Mouse (Mus musculus): Measurements from ENCODE around the gene Plekha6. TPM values are rescaled to one million over a fixed set of nuclear protein-coding genes. Genes with fewer than 3 reads are reported as not detected.

Plekha6 gene
- polyA plus RNA-seq, 1 experiment from 2014 or later: 2.5 TPM

DNA sequence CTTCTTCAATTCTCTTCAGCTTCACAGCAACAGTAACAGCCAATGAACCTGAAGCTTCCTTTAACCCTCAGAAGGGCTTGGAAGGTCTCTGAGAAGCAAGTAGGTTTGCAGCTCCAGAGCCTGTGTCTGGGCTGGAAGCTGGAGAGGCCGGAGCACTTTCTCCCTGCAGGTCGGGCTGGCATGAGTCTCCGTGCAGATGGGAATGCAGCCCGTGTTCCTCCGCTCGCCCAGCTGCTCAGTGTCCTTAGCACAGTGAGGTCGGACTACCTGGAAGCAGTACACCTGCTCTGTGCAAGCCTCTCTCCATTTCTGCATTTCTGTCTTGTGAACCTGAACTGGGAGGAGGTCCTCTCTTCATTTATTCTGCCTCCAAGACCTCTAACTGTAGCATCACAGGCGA is 92.3 kb downstream of the Plekha6 start:
- H3K27ac ChIP-seq (replicated peaks): no peak overlapping the region
- no peak overlapping the region for H3K9ac ChIP-seq
- WGBS (ENCODE audit: insufficient replicate concordance): 68% methylated on average over 8 of the region's 8 CpGs
- peaks cover 13% of the 10 kb centered on the region; the same call in 1 of the 2 replicates for H3K27me3 ChIP-seq
- H3K4me3 ChIP-seq (replicated peaks): no peak overlapping the region
- H3K9me3 ChIP-seq (replicated peaks): no peaks in the 10 kb centered on the region
- H3K36me3 ChIP-seq (replicated peaks): no peaks in the 10 kb centered on the region; the same call in 1 of the 2 replicates
- ATAC-seq (ENCODE audit: insufficient read depth): no peak
- peaks cover 49% of the 10 kb centered on the region for H3K4me1 ChIP-seq (replicated peaks)
- H3K4me2 ChIP-seq: no peak overlapping the region

DNA sequence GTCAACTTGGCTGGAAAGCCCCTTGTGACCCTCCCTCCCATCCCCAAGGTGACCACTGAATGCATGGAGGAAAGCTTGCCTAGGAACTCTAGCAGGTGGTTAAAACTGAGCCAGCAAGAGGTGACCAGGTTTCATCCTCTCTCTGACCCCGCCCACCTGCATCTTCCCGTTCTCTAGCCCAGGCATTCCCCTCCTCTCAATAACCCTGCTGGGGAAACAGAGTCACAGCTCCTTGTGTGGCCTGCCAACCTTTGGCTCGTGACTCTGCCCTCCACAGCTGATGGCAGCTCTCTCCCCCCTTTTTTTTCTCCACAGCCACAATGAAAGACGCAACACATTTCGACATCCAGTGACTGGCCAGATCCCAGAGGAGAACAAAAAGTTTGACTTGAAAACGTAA is 94.7 kb downstream of the Plekha6 start:
- no peaks in the 10 kb centered on the region; the same call in 1 of the 2 replicates for H3K36me3 ChIP-seq (replicated peaks)
- no peak overlapping the region for H3K4me3 ChIP-seq (replicated peaks)
- H3K9me3 ChIP-seq (replicated peaks): no peaks in the 10 kb centered on the region
- H3K4me1 ChIP-seq (replicated peaks): peaks cover 33% of the 10 kb centered on the region
- H3K4me2 ChIP-seq: no peak overlapping the region
- no peak overlapping the region for H3K9ac ChIP-seq
- H3K27me3 ChIP-seq: peaks cover 13% of the 10 kb centered on the region; the same call in 1 of the 2 replicates
- WGBS (ENCODE audit: insufficient replicate concordance): 51% methylated on average over 6 of the region's 6 CpGs
- no peak overlapping the region for H3K27ac ChIP-seq (replicated peaks)
- no peak for ATAC-seq (ENCODE audit: insufficient read depth)

DNA sequence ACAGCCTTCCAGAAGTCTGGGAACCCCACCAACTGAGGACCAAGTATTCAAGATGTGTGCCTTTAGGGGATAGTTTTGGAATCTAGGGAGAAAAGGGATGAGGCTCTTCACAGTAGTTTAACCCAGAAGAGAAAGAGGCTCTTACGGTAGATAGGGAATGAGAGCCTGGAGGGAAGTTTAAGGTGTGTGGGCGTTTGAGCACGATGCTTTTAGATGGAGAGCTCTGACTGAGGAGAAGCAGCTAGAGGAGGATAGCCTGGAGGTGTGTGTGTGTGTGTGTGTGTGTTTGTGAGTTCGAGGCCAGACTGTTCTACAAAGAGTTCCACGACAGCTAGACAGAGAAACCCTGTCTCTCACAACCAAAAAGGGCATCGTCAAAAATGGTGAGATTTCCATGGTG is 98.6 kb downstream of the Plekha6 start:
- Histone ChIP-seq H3K9me3 (replicated peaks) (no peaks in the 10 kb centered on the region), H3K36me3 (replicated peaks) (no peaks in the 10 kb centered on the region; the same call in 1 of the 2 replicates), H3K27me3 (peaks cover 13% of the 10 kb centered on the region; the same call in 1 of the 2 replicates), H3K4me2 (no peak overlapping the region), H3K4me3 (replicated peaks) (no peak overlapping the region), H3K9ac (no peak overlapping the region), H3K4me1 (replicated peaks) (peaks cover 38% of the 10 kb centered on the region), H3K27ac (replicated peaks) (no peak overlapping the region)
- ATAC-seq (ENCODE audit: insufficient read depth): no peak
- WGBS (ENCODE audit: insufficient replicate concordance): 69% methylated on average over 6 of the region's 6 CpGs

DNA sequence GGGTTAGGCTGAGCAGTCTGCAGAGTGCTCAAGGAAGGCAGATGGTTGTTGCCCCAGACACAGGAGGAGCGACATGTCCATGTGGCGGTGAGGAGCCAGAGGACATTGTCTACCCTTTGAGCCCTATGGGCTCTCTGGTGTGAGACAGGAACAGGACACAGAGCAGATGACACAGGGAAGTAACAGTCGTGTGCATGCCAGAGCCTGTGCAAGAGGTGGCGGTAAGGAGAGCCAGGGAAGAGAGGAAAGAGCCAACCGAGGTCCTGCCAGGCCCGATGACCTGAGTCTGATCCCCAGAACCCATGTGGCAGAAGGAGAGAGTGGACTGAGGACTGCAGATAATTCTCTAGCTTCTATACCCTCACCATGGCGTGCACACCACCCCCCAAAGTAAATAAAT is 99.1 kb downstream of the Plekha6 start:
- Histone ChIP-seq H3K9me3 (replicated peaks) (no peaks in the 10 kb centered on the region), H3K9ac (no peak overlapping the region), H3K36me3 (replicated peaks) (no peaks in the 10 kb centered on the region; the same call in 1 of the 2 replicates), H3K4me1 (replicated peaks) (peaks cover 40% of the 10 kb centered on the region), H3K27me3 (peaks cover 9% of the 10 kb centered on the region; the same call in 1 of the 2 replicates), H3K27ac (replicated peaks) (no peak overlapping the region), H3K4me3 (replicated peaks) (no peak overlapping the region), H3K4me2 (no peak overlapping the region)
- no peak for ATAC-seq (ENCODE audit: insufficient read depth)
- 66% methylated on average over 7 of the region's 7 CpGs for WGBS (ENCODE audit: insufficient replicate concordance)

DNA sequence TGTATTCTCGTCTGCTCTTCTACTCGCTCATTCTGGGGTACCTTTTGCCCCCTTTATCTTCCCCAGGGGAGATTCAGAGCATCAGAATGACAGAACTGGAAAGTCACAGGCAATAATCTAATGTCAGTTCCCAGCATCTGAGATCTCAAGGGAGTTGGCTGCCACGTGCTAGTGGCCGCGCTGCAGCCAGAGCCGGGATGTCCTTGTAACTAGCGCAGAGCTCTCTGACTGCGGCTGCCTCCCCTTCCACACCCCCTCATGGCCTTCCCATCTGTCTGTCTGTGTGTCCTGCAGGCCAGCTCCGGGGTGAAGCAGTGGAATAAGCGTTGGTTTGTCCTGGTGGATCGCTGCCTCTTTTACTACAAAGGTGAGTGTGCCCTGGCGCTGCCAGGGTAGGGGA is 100.4 kb downstream of the Plekha6 start:
- Histone ChIP-seq H3K9ac (no peak overlapping the region), H3K27me3 (peaks cover 4% of the 10 kb centered on the region; the same call in 1 of the 2 replicates), H3K9me3 (replicated peaks) (no peaks in the 10 kb centered on the region), H3K4me2 (no peak overlapping the region), H3K27ac (replicated peaks) (0 out of 2 replicates have a peak overlapping the region, but pooled peaks have one; percentile 69), H3K4me1 (replicated peaks) (peaks cover 39% of the 10 kb centered on the region), H3K36me3 (replicated peaks) (no peaks in the 10 kb centered on the region; the same call in 1 of the 2 replicates), H3K4me3 (replicated peaks) (no peak overlapping the region)
- ATAC-seq (ENCODE audit: insufficient read depth): no peak
- 56% methylated on average over 12 of the region's 12 CpGs for WGBS (ENCODE audit: insufficient replicate concordance)

DNA sequence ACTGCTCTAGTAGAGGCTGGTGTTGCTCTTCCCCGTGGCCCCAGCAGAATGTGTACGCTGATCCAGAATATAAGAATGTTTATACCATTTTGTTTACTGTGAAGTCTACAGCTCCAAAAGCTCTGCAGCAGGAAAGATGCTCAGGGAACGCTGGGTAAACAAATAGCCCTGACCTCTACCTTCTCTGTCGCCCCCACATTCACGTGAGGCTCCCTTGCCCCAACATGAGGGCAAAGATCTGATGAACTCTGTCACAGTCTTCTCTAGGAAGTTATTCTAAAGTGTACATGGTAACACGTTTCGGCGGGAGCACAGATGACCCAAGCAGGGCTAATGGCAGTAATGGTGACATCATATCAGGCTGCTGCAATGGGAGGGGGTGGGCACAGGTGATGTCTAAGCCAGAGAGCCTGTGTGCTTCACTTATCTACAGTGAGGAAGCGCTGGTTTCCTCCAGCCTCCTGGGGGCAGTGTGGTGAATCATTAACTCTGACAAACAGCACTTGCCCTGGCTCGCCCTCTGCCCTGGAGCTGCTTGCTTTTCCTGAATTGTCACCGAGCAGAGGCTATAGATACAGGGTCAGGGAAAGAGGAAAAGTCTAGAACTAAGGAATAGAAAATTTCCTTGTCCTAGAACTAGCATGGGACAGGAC is 101.2 kb downstream of the Plekha6 start:
- WGBS (ENCODE audit: insufficient replicate concordance): 34% methylated on average over 11 of the region's 11 CpGs
- Histone ChIP-seq H3K9me3 (replicated peaks) (no peaks in the 10 kb centered on the region), H3K4me2 (peak overlapping the region; percentile 27; the same call in 1 of the 2 replicates), H3K4me1 (replicated peaks) (peaks cover 39% of the 10 kb centered on the region), H3K9ac (no peak overlapping the region), H3K27me3 (peaks cover 4% of the 10 kb centered on the region; the same call in 1 of the 2 replicates), H3K27ac (replicated peaks) (peak overlapping the region; percentile 69), H3K36me3 (replicated peaks) (no peaks in the 10 kb centered on the region), H3K4me3 (replicated peaks) (no peak overlapping the region)
- peak; percentile 53 for ATAC-seq (ENCODE audit: insufficient read depth)

DNA sequence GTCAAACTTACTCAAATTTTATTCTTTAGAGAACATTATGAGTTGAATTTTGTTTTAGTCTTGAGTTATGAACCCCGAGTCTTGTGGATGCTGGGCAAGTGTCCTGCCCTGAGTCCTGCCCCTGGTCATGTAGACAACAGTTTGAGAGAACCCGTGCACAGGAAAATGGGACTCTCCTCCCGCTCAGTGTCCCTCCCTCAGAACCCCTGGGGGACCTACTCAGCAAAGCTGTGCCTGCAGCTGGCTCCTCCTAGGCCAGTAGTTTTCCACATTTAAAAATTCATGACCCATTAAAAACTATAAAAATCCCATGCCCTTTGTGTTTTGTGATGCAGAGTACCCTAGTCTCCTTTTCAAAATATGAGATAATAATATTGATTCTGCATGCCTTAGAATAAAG is 103.1 kb downstream of the Plekha6 start:
- Histone ChIP-seq H3K9me3 (replicated peaks) (no peaks in the 10 kb centered on the region), H3K9ac (no peak overlapping the region), H3K27ac (replicated peaks) (no peak overlapping the region), H3K4me3 (replicated peaks) (no peak overlapping the region), H3K36me3 (replicated peaks) (no peaks in the 10 kb centered on the region), H3K4me1 (replicated peaks) (peaks cover 39% of the 10 kb centered on the region), H3K27me3 (peaks cover 4% of the 10 kb centered on the region; the same call in 1 of the 2 replicates), H3K4me2 (no peak overlapping the region)
- WGBS (ENCODE audit: insufficient replicate concordance): 58% methylated on average over 3 of the region's 3 CpGs
- no peak for ATAC-seq (ENCODE audit: insufficient read depth)

DNA sequence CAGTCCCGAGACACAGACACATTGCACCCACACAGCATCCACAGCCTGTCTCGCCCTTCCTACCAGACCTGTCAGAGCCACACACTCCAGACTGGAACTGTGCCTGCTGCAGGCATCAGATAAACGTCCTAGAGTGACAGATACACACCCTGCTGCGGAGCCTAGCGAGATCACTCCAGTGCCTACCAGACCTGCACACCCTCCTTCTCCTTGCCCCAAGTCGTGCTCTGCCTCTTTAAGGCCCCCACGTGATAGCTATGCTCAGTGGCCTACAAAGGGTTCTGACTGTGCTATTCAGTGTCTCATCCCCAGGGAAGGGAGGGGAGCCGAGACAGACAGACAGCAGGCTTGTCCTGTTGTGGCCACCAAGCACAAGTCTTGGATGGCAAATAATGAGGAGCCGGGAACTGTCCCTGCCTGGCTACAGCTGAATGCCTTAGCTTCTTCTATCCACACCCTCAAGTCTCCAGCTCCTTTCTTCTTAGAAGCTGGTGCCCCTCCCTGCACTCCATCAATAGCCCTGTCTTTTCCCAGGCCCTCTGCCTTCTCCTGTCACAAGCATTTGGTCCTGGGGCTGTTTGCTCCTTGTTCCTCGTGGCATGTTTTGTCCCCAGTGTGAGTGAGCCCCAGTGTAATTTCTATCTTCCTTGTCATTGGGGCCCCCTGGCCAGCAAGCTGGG is 103.9 kb downstream of the Plekha6 start:
- Histone ChIP-seq H3K27ac (replicated peaks) (no peak overlapping the region; the same call in 1 of the 2 replicates), H3K27me3 (peaks cover 4% of the 10 kb centered on the region; the same call in 1 of the 2 replicates), H3K9ac (no peak overlapping the region), H3K36me3 (replicated peaks) (no peaks in the 10 kb centered on the region), H3K4me1 (replicated peaks) (peaks cover 39% of the 10 kb centered on the region), H3K4me2 (peak overlapping the region; percentile 25; the same call in 1 of the 2 replicates), H3K4me3 (replicated peaks) (no peak overlapping the region), H3K9me3 (replicated peaks) (no peaks in the 10 kb centered on the region)
- 30% methylated on average over 10 of the region's 10 CpGs for WGBS (ENCODE audit: insufficient replicate concordance)
- ATAC-seq (ENCODE audit: insufficient read depth): peak; percentile 89

DNA sequence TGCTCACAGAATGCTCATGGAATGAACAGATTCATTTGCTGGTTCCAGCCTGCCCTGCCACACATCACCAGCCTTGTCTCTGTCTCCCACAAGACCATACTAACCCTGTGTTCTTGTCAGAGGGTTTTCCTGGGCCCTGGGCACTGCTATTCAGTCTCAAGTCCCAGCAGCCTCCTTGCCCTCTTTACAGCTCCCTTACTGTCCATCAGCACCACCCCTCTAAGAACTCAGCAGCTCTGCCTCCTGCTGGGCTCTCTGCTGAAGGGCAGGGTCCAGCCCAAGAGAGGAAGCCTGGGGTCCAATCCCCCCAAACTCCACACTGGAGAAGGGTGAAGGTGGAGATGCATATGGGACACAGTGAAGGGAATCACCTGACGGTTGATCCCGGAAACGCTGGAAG is 104.5 kb downstream of the Plekha6 start:
- WGBS (ENCODE audit: insufficient replicate concordance): 65% methylated on average over 3 of the region's 3 CpGs
- Histone ChIP-seq H3K27ac (replicated peaks) (no peak overlapping the region), H3K9ac (no peak overlapping the region), H3K36me3 (replicated peaks) (0 out of 2 replicates have a peak, but pooled peaks cover 2% of the 10 kb centered on the region), H3K4me2 (no peak overlapping the region), H3K4me3 (replicated peaks) (no peak overlapping the region), H3K9me3 (replicated peaks) (no peaks in the 10 kb centered on the region), H3K4me1 (replicated peaks) (peaks cover 39% of the 10 kb centered on the region), H3K27me3 (peaks cover 4% of the 10 kb centered on the region; the same call in 1 of the 2 replicates)
- no peak for ATAC-seq (ENCODE audit: insufficient read depth)

DNA sequence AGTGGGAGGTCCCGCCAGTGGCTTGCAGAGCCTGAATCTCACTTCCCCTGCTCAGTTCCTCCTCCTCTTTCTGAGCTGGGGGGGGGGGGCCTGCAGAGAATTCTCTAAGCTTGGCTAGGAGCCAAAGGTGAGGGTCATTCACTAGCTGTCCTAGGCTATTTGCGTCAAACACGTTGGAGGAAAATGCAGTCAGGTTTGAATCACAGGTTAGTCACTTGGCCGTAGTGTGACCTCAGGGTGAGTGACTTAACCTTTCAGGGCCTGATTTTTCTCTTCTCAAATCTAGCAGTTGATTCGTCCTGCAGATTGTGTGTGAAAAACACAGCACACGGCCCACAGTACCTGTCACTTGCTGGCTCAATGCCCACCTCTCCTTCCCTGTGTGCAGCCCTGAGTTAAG is 106.3 kb downstream of the Plekha6 start:
- no peak overlapping the region for H3K4me2 ChIP-seq
- 0 out of 2 replicates have a peak, but pooled peaks cover 2% of the 10 kb centered on the region for H3K36me3 ChIP-seq (replicated peaks)
- WGBS (ENCODE audit: insufficient replicate concordance): 54% methylated on average over 6 of the region's 6 CpGs
- H3K9ac ChIP-seq: no peak overlapping the region
- H3K27ac ChIP-seq (replicated peaks): no peak overlapping the region
- no peak for ATAC-seq (ENCODE audit: insufficient read depth)
- 0 out of 2 replicates have a peak, but pooled peaks cover 4% of the 10 kb centered on the region for H3K27me3 ChIP-seq
- no peak overlapping the region for H3K4me3 ChIP-seq (replicated peaks)
- H3K9me3 ChIP-seq (replicated peaks): no peaks in the 10 kb centered on the region
- H3K4me1 ChIP-seq (replicated peaks): peaks cover 31% of the 10 kb centered on the region

DNA sequence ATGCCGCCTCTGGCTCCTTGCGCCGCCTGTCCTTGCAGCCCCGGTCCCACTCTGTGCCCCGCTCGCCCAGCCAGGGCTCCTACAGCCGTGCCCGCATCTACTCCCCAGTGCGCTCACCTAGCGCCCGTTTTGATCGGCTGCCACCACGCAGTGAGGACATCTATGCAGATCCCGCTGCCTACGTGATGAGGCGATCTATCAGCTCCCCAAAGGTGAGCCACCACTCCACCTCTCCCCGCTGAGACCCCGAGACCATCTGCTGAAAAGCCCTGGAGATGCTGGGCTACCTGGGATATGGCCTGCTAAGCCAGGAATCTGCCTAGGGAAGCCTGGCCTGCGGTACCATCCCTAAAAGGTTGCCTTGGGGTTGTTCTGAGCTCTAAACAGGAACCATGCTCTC is 110.2 kb downstream of the Plekha6 start:
- Histone ChIP-seq H3K4me2 (no peak overlapping the region), H3K27me3 (peaks cover 4% of the 10 kb centered on the region; the same call in 1 of the 2 replicates), H3K9me3 (replicated peaks) (no peaks in the 10 kb centered on the region), H3K27ac (replicated peaks) (no peak overlapping the region), H3K4me3 (replicated peaks) (no peak overlapping the region), H3K9ac (no peak overlapping the region), H3K4me1 (replicated peaks) (no peaks in the 10 kb centered on the region), H3K36me3 (replicated peaks) (0 out of 2 replicates have a peak, but pooled peaks cover 2% of the 10 kb centered on the region)
- WGBS (ENCODE audit: insufficient replicate concordance): 77% methylated on average over 19 of the region's 19 CpGs
- ATAC-seq (ENCODE audit: insufficient read depth): no peak
